Mouse (Mus musculus) limb, embryonic 10.5 days (tissue): ENCODE measurements around the gene Snrk. TPM values are rescaled to one million over a fixed set of nuclear protein-coding genes. Genes with fewer than 3 reads are reported as not detected.

Experiments used
- DNase-seq: peaks from one replicate; pipeline ENCODE4 v3.0.0-alpha.2; 2017; ENCODE audit warnings: low spot score
- H3K27ac ChIP-seq: fragments of 300-500 bp; sonication (generic); 2 replicates; pipeline ENCODE4 v1.5.1; 2016; ENCODE audit warnings: mild to moderate bottlenecking
- H3K27me3 ChIP-seq: fragments of 300-500 bp; sonication (generic); 2 replicates; pipeline ENCODE4 v1.6.1; 2016; ENCODE audit warnings: low read depth, mild to moderate bottlenecking; ENCODE audit not compliant: poor library complexity, severe bottlenecking
- H3K36me3 ChIP-seq: fragments of 300-500 bp; sonication (generic); 2 replicates; pipeline ENCODE4 v1.6.1; 2016; ENCODE audit warnings: mild to moderate bottlenecking, moderate library complexity
- H3K4me1 ChIP-seq: fragments of 300-500 bp; sonication (generic); 2 replicates; pipeline ENCODE4 v1.6.1; 2016
- H3K4me3 ChIP-seq: fragments of 300-500 bp; sonication (generic); 2 replicates; pipeline ENCODE4 v1.5.1; 2016; ENCODE audit warnings: mild to moderate bottlenecking, moderate library complexity
- H3K9me3 ChIP-seq: fragments of 300-500 bp; sonication (generic); replicated peaks from 2 replicates; pipeline ENCODE4 v1.6.1; 2016; ENCODE audit warnings: mild to moderate bottlenecking
- WGBS: fragments of 180-500 bp; shearing (Covaris S2); methylation state at CpG from one replicate; pipeline ENCODE4 v1.1.7; 2016; 5-methylcytosine and 5-hydroxymethylcytosine counted together
- polyA plus RNA-seq: library from polyadenylated mRNA; unstranded; fragments of >200 nt; fragmentation: Nextera tagmentation; extraction: Ambion mirVana; gene quantifications from 2 replicates; pipeline ENCODE4 v1.2.1, GENCODE M21; 2016

Snrk gene
- polyA plus RNA-seq, 1 experiment from 2014 or later: 41.1 TPM

DNA sequence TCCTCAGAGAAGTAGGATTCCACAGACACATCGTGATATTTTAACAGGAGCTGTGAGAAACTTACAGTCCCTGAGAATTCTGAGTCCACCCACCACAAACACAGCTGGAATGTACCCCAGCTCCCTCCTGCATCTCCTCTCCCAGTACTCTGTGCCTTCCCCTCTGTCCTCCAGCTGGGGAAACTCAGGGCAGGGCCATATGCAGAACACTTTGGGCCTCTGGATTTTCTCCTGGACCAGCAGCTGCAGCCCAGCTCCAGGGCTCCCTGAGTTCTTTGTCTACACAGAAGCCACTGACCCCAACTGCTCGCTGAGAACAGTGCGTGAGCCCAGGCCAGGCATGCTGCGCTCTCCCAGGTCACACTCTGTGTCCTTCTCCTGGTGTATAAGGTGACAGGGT lies 66.0 kb downstream of the Snrk start:
- WGBS: 79% methylated on average over 4 of the region's 4 CpGs
- no peak for DNase-seq

GRCm38 (mm10) chr9:122184329-122184728 lies 67.3 kb downstream of the Snrk start:
- peaks cover 5% of the 10 kb centered on the region for H3K4me1 ChIP-seq
- H3K27ac ChIP-seq: no peak overlapping the region
- H3K36me3 ChIP-seq: no peaks in the 10 kb centered on the region
- WGBS: 88% methylated on average over 3 of the region's 3 CpGs
- H3K27me3 ChIP-seq: no peaks in the 10 kb centered on the region
- no peak overlapping the region for H3K4me3 ChIP-seq
- DNase-seq: no peak
- no peaks in the 10 kb centered on the region for H3K9me3 ChIP-seq

More for the DNA sequence above, 66.0 kb downstream of the Snrk start:
- Histone ChIP-seq H3K27me3 (no peaks in the 10 kb centered on the region), H3K36me3 (no peaks in the 10 kb centered on the region), H3K4me3 (no peak overlapping the region), H3K4me1 (peaks cover 8% of the 10 kb centered on the region), H3K9me3 (no peaks in the 10 kb centered on the region), H3K27ac (no peak overlapping the region)

DNA sequence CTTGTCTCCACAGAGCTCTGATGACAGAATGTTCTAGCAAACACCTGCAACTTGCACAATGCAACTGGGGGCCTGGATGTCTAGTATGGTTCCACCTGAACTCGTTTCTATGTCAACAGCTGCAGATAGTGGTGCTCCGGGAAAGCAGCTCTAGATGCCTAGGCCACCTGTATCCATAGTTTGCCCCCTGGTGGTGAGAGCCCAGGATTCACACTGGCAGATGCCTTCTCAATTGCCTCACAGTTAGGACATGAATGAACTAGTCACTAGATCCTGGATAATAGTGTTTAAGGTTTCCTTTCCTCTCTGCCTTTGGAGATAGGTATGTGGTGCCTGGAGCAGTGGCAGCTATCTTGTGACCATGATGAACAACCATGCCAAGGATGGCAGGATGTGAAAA lies 68.0 kb downstream of the Snrk start:
- H3K27ac ChIP-seq: no peak overlapping the region
- WGBS: 24% methylated on average over 2 of the region's 2 CpGs
- peak; percentile 74 for DNase-seq
- no peak overlapping the region for H3K4me3 ChIP-seq
- no peaks in the 10 kb centered on the region for H3K36me3 ChIP-seq
- no peaks in the 10 kb centered on the region for H3K27me3 ChIP-seq
- H3K9me3 ChIP-seq: no peaks in the 10 kb centered on the region
- peaks cover 5% of the 10 kb centered on the region for H3K4me1 ChIP-seq

- H3K4me3 ChIP-seq: no peak overlapping the region
- H3K27ac ChIP-seq: no peak overlapping the region
- WGBS: 75% methylated on average over 6 of the region's 6 CpGs
- no peak for DNase-seq
- H3K9me3 ChIP-seq: no peaks in the 10 kb centered on the region
- H3K36me3 ChIP-seq: no peaks in the 10 kb centered on the region
- H3K4me1 ChIP-seq: peaks cover 5% of the 10 kb centered on the region
- no peaks in the 10 kb centered on the region for H3K27me3 ChIP-seq
Measured at GRCm38 (mm10) chr9:122185953-122186352, 68.9 kb downstream of the Snrk start.

DNA sequence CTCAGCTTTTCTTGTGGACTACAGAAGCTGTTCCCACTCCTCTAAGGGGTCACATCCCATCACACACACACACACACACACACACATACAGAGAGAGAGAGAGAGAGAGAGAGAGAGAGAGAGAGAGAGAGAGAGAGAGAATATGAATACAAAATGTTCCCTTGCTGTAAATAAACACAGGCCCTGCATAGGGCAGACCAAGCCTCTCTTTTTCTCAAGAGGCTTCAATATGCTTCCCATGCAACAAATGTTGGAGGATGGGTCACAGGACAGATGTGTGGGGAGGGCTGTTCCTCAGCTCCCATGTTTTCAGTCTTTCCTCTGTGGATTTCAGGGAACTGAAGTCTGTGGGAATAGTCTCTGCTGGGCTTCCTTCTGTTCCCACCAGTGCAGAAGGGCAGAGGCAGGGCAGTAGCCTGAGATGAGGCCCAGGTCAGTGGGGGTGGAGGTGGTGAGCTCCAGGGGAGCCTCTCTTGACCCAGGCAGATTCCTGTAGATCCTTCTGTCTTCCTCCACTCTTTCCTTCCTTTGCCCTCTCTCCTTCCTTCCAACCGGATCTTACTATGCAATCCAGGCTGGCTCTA lies 69.7 kb downstream of the Snrk start:
- peaks cover 5% of the 10 kb centered on the region for H3K4me1 ChIP-seq
- no peak for DNase-seq
- WGBS: 63% methylated on average over 1 of the region's 1 CpGs

DNA sequence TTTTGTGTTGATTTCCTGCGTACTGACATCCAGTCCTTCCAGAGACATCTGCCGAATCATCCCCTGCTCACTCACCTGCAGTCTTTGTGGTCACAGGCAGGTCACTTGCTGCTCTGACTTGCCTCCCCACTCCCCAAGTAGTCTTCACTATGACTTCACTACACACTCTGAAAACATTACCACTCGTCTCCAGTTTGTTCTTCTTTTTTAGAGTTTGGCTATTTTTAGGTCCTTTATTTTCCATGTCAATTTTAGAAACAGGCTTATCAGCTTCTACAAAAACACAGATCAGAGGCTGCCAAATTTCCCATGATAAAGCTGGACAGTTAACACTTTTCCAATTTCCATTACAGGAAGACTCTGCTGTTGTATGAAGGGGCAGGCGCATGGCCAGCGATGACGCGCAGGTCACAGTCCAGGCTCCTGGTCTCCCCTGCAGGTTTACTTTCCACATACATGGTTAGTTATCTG lies 70.4 kb downstream of the Snrk start:
- no peaks in the 10 kb centered on the region for H3K36me3 ChIP-seq
- WGBS: 89% methylated on average over 7 of the region's 7 CpGs
- H3K9me3 ChIP-seq: no peaks in the 10 kb centered on the region
- H3K4me3 ChIP-seq: no peak overlapping the region
- DNase-seq: no peak
- peaks cover 11% of the 10 kb centered on the region for H3K4me1 ChIP-seq
- no peaks in the 10 kb centered on the region for H3K27me3 ChIP-seq
- no peak overlapping the region for H3K27ac ChIP-seq

More for the DNA sequence above, 69.7 kb downstream of the Snrk start:
- Histone ChIP-seq H3K4me3 (no peak overlapping the region), H3K27ac (no peak overlapping the region), H3K36me3 (no peaks in the 10 kb centered on the region), H3K9me3 (no peaks in the 10 kb centered on the region), H3K27me3 (no peaks in the 10 kb centered on the region)

GRCm38 (mm10) chr9:122188724-122189123 lies 71.7 kb downstream of the Snrk start:
- H3K4me1 ChIP-seq: peaks cover 17% of the 10 kb centered on the region
- no peak overlapping the region for H3K4me3 ChIP-seq
- no peaks in the 10 kb centered on the region for H3K9me3 ChIP-seq
- no peak for DNase-seq
- no peak overlapping the region for H3K27ac ChIP-seq
- H3K36me3 ChIP-seq: no peaks in the 10 kb centered on the region
- 76% methylated on average over 1 of the region's 1 CpGs for WGBS
- H3K27me3 ChIP-seq: no peaks in the 10 kb centered on the region

- no peak for DNase-seq
- no peak overlapping the region for H3K27ac ChIP-seq
- H3K4me3 ChIP-seq: no peak overlapping the region
- H3K36me3 ChIP-seq: no peaks in the 10 kb centered on the region
- no peaks in the 10 kb centered on the region for H3K27me3 ChIP-seq
- 83% methylated on average over 5 of the region's 5 CpGs for WGBS
- no peaks in the 10 kb centered on the region for H3K9me3 ChIP-seq
- H3K4me1 ChIP-seq: peaks cover 12% of the 10 kb centered on the region
Measured at GRCm38 (mm10) chr9:122193361-122193760, 76.3 kb downstream of the Snrk start.

- 85% methylated on average over 5 of the region's 5 CpGs for WGBS
- H3K4me1 ChIP-seq: peaks cover 12% of the 10 kb centered on the region
- H3K4me3 ChIP-seq: no peak overlapping the region
- no peaks in the 10 kb centered on the region for H3K36me3 ChIP-seq
- DNase-seq: no peak
- no peaks in the 10 kb centered on the region for H3K9me3 ChIP-seq
- no peaks in the 10 kb centered on the region for H3K27me3 ChIP-seq
- H3K27ac ChIP-seq: no peak overlapping the region
Measured at GRCm38 (mm10) chr9:122193823-122194222, 76.8 kb downstream of the Snrk start.

- Histone ChIP-seq H3K27ac (no peak overlapping the region), H3K4me1 (peaks cover 22% of the 10 kb centered on the region), H3K27me3 (no peaks in the 10 kb centered on the region), H3K4me3 (no peak overlapping the region), H3K36me3 (no peaks in the 10 kb centered on the region), H3K9me3 (no peaks in the 10 kb centered on the region)
- WGBS: 92% methylated on average over 5 of the region's 5 CpGs
- no peak for DNase-seq
Measured at GRCm38 (mm10) chr9:122195042-122195682, 78.1 kb downstream of the Snrk start.

DNA sequence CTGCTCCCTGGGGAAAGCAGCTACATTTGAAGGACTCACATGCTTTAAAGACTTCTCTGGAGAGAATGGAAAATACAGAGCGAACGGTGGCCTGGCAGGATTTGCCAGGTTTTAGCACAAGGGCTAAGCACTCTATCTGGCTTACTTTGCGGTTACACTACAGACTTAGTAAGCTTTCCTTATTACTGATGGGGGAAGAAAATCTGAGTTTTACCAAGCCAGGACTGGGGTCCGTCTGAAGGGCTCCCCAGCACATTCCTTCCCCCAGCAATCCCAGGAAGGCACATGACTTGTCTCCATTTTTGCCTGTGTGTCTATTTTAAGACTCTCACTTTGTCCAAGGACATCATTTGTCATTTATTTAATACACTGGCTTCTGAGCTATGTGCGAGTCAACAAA lies 80.0 kb downstream of the Snrk start:
- H3K4me1 ChIP-seq: peaks cover 20% of the 10 kb centered on the region
- H3K27me3 ChIP-seq: no peaks in the 10 kb centered on the region
- DNase-seq: no peak
- no peak overlapping the region for H3K27ac ChIP-seq
- H3K9me3 ChIP-seq: no peaks in the 10 kb centered on the region
- no peaks in the 10 kb centered on the region for H3K36me3 ChIP-seq
- H3K4me3 ChIP-seq: no peak overlapping the region
- 87% methylated on average over 5 of the region's 5 CpGs for WGBS

DNA sequence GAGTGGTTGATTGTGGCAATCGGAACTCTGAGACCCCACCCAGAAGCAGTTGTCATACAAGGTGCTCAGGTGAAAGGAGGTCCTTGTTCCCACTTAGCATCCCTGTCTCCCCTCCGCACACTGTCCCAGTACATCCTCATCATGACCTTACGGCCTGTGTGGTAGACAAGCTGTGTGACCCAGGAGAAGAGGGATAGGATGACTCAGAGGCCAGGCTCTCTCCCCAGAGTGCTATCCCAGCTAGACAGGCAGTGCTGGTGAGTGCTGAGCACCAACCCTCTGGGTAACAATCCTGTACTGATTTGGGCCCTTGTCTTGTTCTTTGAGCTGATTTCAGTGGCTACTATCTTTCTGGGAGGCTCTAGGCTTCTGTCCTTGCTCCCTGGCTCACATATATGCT lies 81.6 kb downstream of the Snrk start:
- H3K27me3 ChIP-seq: no peaks in the 10 kb centered on the region
- H3K36me3 ChIP-seq: no peaks in the 10 kb centered on the region
- no peak overlapping the region for H3K4me3 ChIP-seq
- no peak for DNase-seq
- H3K9me3 ChIP-seq: no peaks in the 10 kb centered on the region
- no peak overlapping the region for H3K27ac ChIP-seq
- H3K4me1 ChIP-seq: peaks cover 10% of the 10 kb centered on the region
- 69% methylated on average over 3 of the region's 3 CpGs for WGBS

DNA sequence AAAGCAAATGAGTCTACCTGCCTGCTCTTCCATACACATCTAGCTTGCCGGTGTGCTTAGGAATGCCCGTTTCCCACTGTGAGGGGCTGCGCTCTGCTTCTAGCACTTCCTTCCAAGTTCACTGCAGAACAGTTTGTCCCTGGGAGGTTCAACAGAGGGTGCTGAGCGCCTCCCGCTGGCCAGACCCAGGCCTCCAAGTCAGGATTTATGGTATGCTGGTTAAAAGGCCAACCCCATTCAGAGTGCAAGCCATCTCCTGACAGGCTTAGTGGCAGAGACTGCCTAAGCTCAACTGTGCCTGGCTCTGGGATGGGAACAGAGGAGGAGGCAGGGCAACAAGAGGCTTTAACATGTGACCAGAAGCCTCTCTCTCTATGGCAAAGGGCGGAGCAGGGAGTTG lies 82.2 kb downstream of the Snrk start:
- peaks cover 10% of the 10 kb centered on the region for H3K4me1 ChIP-seq
- no peaks in the 10 kb centered on the region for H3K9me3 ChIP-seq
- no peaks in the 10 kb centered on the region for H3K36me3 ChIP-seq
- no peak overlapping the region for H3K4me3 ChIP-seq
- no peaks in the 10 kb centered on the region for H3K27me3 ChIP-seq
- 25% methylated on average over 6 of the region's 6 CpGs for WGBS
- H3K27ac ChIP-seq: no peak overlapping the region
- peak; percentile 47 for DNase-seq
